Mouse (Mus musculus): Measurements from ENCODE around the gene Cbfa2t2. TPM values are rescaled to one million over a fixed set of nuclear protein-coding genes. Genes with fewer than 3 reads are reported as not detected.
A peak's percentile ranks its signal among the peaks of the same experiment; 100 is the strongest.

The Cbfa2t2 gene
- polyA plus RNA-seq, 1 experiment from 2014 or later: 6.0 TPM

- WGBS (ENCODE audit: insufficient replicate concordance): 42% methylated on average over 21 of the region's 21 CpGs
- no peak overlapping the region for H3K27ac ChIP-seq (ENCODE audit: low read depth)
- no peak overlapping the region for H3K9ac ChIP-seq (replicated peaks)
- H3K27me3 ChIP-seq (ENCODE audit: insufficient read depth, low read length): peaks cover 22% of the 10 kb centered on the region
- no peak for DNase-seq
- H3K4me1 ChIP-seq (ENCODE audit: insufficient read depth): peaks cover 21% of the 10 kb centered on the region
- no peaks in the 10 kb centered on the region for H3K36me3 ChIP-seq (replicated peaks; ENCODE audit: insufficient read depth, low read length)
- peak overlapping the region; percentile 31 for H3K4me3 ChIP-seq (ENCODE audit: low read depth, low read length)
- no peak for TF ChIP-seq EP300 (IDR thresholded peaks at IDR 0.05; ENCODE audit: low read depth)
- TF ChIP-seq CTCF (IDR thresholded peaks at IDR 0.05; ENCODE audit: low read depth): no peak
- no peaks in the 10 kb centered on the region for H3K9me3 ChIP-seq (ENCODE audit: low read length)
- no peak for ATAC-seq
- H3K4me2 ChIP-seq (ENCODE audit: low read depth, low read length): peak overlapping the region; percentile 63
These were observed 115.6 kb downstream of the Cbfa2t2 start for GRCm38 (mm10) chr2:154551927-154552326.

- DNase-seq: peak; percentile 73
These were observed 116.2 kb downstream of the Cbfa2t2 start for GRCm38 (mm10) chr2:154552424-154552907.

DNA sequence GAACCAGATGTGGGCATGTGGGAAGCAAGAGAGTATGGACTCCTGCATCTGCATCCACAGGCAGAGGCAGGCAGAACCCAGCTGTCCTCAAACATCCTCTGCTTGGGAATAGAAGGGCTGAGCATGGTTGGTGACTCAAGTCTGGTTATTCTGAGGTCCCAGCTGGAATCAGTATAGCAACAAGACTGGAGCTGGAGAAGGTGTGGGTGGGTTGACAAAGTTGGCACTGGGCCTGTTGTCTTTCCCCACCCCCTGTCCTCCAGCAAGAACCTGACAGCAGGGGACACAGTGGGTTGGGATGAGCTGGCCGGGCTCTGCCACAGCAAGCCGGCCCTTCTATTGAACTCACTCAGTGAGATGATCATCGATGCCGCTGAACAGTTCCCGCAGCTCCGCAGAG, 119.0 kb downstream of the Cbfa2t2 start:
- TF ChIP-seq CTCF (IDR thresholded peaks at IDR 0.05; ENCODE audit: low read depth) (no peak), EP300 (IDR thresholded peaks at IDR 0.05; ENCODE audit: low read depth) (no peak)
- Histone ChIP-seq H3K4me1 (ENCODE audit: insufficient read depth) (peaks cover 26% of the 10 kb centered on the region), H3K9me3 (ENCODE audit: low read length) (no peaks in the 10 kb centered on the region), H3K27me3 (ENCODE audit: insufficient read depth, low read length) (peaks cover 17% of the 10 kb centered on the region; the same call in 1 of the 2 replicates), H3K36me3 (replicated peaks; ENCODE audit: insufficient read depth, low read length) (no peaks in the 10 kb centered on the region), H3K27ac (ENCODE audit: low read depth) (no peak overlapping the region), H3K4me3 (ENCODE audit: low read depth, low read length) (no peak overlapping the region), H3K9ac (replicated peaks) (no peak overlapping the region), H3K4me2 (ENCODE audit: low read depth, low read length) (no peak overlapping the region)
- no peak for DNase-seq
- no peak for ATAC-seq
- 93% methylated on average over 6 of the region's 6 CpGs for WGBS (ENCODE audit: insufficient replicate concordance)

More at GRCm38 (mm10) chr2:154552424-154552907, 116.2 kb downstream of the Cbfa2t2 start:
- TF ChIP-seq EP300 (IDR thresholded peaks at IDR 0.05; ENCODE audit: low read depth) (no peak), CTCF (IDR thresholded peaks at IDR 0.05; ENCODE audit: low read depth) (peak; percentile 78)
- H3K4me3 ChIP-seq (ENCODE audit: low read depth, low read length): peak overlapping the region; percentile 31
- WGBS (ENCODE audit: insufficient replicate concordance): 22% methylated on average over 27 of the region's 27 CpGs
- H3K36me3 ChIP-seq (replicated peaks; ENCODE audit: insufficient read depth, low read length): no peaks in the 10 kb centered on the region
- no peaks in the 10 kb centered on the region for H3K9me3 ChIP-seq (ENCODE audit: low read length)
- H3K27ac ChIP-seq (ENCODE audit: low read depth): no peak overlapping the region
- peak; percentile 50 for ATAC-seq
- 0 out of 2 replicates have a peak overlapping the region, but pooled peaks have one; percentile 12 for H3K9ac ChIP-seq (replicated peaks)
- peaks cover 22% of the 10 kb centered on the region for H3K27me3 ChIP-seq (ENCODE audit: insufficient read depth, low read length)
- H3K4me2 ChIP-seq (ENCODE audit: low read depth, low read length): peak overlapping the region; percentile 63
- H3K4me1 ChIP-seq (ENCODE audit: insufficient read depth): peaks cover 26% of the 10 kb centered on the region

- Histone ChIP-seq H3K9me3 (ENCODE audit: low read length) (no peaks in the 10 kb centered on the region), H3K27ac (ENCODE audit: low read depth) (no peak overlapping the region), H3K4me2 (ENCODE audit: low read depth, low read length) (no peak overlapping the region), H3K9ac (replicated peaks) (no peak overlapping the region), H3K27me3 (ENCODE audit: insufficient read depth, low read length) (no peaks in the 10 kb centered on the region), H3K36me3 (replicated peaks; ENCODE audit: insufficient read depth, low read length) (peaks cover 15% of the 10 kb centered on the region), H3K4me1 (ENCODE audit: insufficient read depth) (peaks cover 20% of the 10 kb centered on the region), H3K4me3 (ENCODE audit: low read depth, low read length) (no peak overlapping the region)
- TF ChIP-seq EP300 (IDR thresholded peaks at IDR 0.05; ENCODE audit: low read depth): no peak
- TF ChIP-seq CTCF (IDR thresholded peaks at IDR 0.05; ENCODE audit: low read depth): no peak
- 56% methylated on average over 5 of the region's 5 CpGs for WGBS (ENCODE audit: insufficient replicate concordance)
- ATAC-seq (no peak), DNase-seq (no peak)
These were observed 121.0 kb downstream of the Cbfa2t2 start for GRCm38 (mm10) chr2:154557184-154557832.

DNA sequence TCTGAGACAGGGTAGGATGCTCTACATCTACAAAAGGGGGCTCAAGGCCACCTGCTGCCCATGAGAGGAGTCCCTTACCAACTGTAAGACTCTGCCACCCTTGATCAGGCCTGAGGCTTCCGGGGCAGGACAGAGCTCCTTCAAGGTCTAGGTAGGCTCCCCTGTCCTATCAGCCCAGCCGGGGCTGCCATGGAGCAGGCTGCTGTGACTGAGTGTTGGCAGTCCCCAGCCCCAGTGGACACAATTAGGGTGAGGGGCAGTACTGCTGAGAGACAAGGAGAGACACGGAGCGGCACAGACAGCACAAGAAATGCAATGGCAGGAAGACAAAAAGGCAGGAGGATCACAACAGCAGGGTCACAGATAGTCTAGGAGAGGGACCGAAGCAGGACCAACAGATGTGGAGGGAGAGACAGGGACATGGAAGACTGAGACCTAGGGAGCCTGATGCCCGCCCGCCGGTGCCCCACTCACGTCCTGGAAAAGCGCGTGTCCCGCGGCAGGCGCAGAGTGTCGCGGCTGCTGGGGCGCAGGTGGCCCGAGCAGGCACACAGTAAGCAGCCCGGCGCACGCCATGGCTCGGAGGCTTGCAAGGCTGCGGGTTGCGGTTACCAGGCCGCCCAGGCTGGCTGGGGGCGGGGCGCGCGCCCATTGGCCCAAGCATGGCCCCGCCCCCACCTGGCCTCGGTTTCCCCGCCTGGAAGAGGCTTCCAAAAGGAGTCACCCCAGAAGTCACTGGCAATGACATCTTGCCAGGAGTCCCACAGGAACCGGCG, 122.2 kb downstream of the Cbfa2t2 start, which contains the start of gene Necab3:
Gene Necab3, minus strand, starts transcription at position 627 of the 776 bp plus-strand sequence.
- no peaks in the 10 kb centered on the region for H3K27me3 ChIP-seq (ENCODE audit: insufficient read depth, low read length)
- TF ChIP-seq CTCF (IDR thresholded peaks at IDR 0.05; ENCODE audit: low read depth) (no peak), EP300 (IDR thresholded peaks at IDR 0.05; ENCODE audit: low read depth) (no peak)
- peak within 1 kb of the TSS; percentile 69 for H3K4me2 ChIP-seq (ENCODE audit: low read depth, low read length)
- 9% methylated on average over 26 of the region's 34 CpGs for WGBS (ENCODE audit: insufficient replicate concordance)
- H3K4me1 ChIP-seq (ENCODE audit: insufficient read depth): peaks cover 15% of the 10 kb centered on the region
- peak within 1 kb of the TSS; percentile 34 for H3K4me3 ChIP-seq (ENCODE audit: low read depth, low read length)
- ATAC-seq (peak; percentile 77), DNase-seq (peak; percentile 63)
- no peak within 1 kb of the TSS for H3K27ac ChIP-seq (ENCODE audit: low read depth)
- H3K9ac ChIP-seq (replicated peaks): peak within 1 kb of the TSS; percentile 50
- H3K36me3 ChIP-seq (replicated peaks; ENCODE audit: insufficient read depth, low read length): peaks cover 25% of the 10 kb centered on the region
- H3K9me3 ChIP-seq (ENCODE audit: low read length): no peaks in the 10 kb centered on the region

GRCm38 (mm10) chr2:154563612-154564170, 127.4 kb downstream of the Cbfa2t2 start:
- no peaks in the 10 kb centered on the region for H3K9me3 ChIP-seq (ENCODE audit: low read length)
- H3K4me2 ChIP-seq (ENCODE audit: low read depth, low read length): no peak overlapping the region
- H3K27ac ChIP-seq (ENCODE audit: low read depth): no peak overlapping the region
- DNase-seq: no peak
- no peak overlapping the region for H3K4me3 ChIP-seq (ENCODE audit: low read depth, low read length)
- H3K4me1 ChIP-seq (ENCODE audit: insufficient read depth): peaks cover 29% of the 10 kb centered on the region
- H3K36me3 ChIP-seq (replicated peaks; ENCODE audit: insufficient read depth, low read length): peaks cover 35% of the 10 kb centered on the region
- TF ChIP-seq CTCF (IDR thresholded peaks at IDR 0.05; ENCODE audit: low read depth): no peak
- TF ChIP-seq EP300 (IDR thresholded peaks at IDR 0.05; ENCODE audit: low read depth): no peak
- H3K9ac ChIP-seq (replicated peaks): no peak overlapping the region
- WGBS (ENCODE audit: insufficient replicate concordance): 92% methylated on average over 22 of the region's 22 CpGs
- no peaks in the 10 kb centered on the region for H3K27me3 ChIP-seq (ENCODE audit: insufficient read depth, low read length)
- ATAC-seq: no peak

Measured in liver, postnatal 0 days (tissue).